25 mouse cellular contexts compared by ENCODE assay signal in genomic region chrX:20286254-20286653, GRCm38 (mm10). TPM values are rescaled to one million over a fixed set of nuclear protein-coding genes. Genes with fewer than 3 reads are reported as not detected.
DNase-seq lines count a peak whose midpoint lies in the region; ATAC-seq lines count a peak whose summit lies in the region.
"Had no signal": no experiment of that assay in that cellular context is flagged by ENCODE, and none has a peak within 500 bp of the region (broad histone marks: within the 10 kb centered on the region; RNA-seq: fewer than 3 reads in every experiment).

No protein-coding gene starts in this region.

- DNase-seq in kidney, adult 8-10 months: no peak
- DNase-seq: adrenal gland, adult 8-10 months; adrenal gland, postnatal 25 days; cerebellum, adult 18-20 months; cerebellum, adult 9-10 months; cerebellum, postnatal 25 days; forebrain, postnatal 0 days; gastrocnemius, adult 2 months; gastrocnemius, postnatal 14 days; heart, adult 18-20 months; heart, postnatal 10 days; heart, postnatal 36 days; kidney, adult 11 months had no signal

- H3K9ac ChIP-seq in kidney, embryonic 16.5 days (replicated peaks; ENCODE audit: low read length): no peak overlapping the region
- H3K9ac ChIP-seq: forebrain, postnatal 0 days; heart, embryonic 12.5 days; heart, embryonic 15.5 days; intestine, embryonic 15.5 days had no signal

- no peaks in the 10 kb centered on the region for H3K36me3 ChIP-seq in kidney, embryonic 16.5 days (ENCODE audit: insufficient read depth, low read length)
- H3K36me3 ChIP-seq: heart, embryonic 12.5 days; heart, embryonic 15.5 days; intestine, embryonic 15.5 days had no signal

- no peak overlapping the region for H3K27ac ChIP-seq in kidney, embryonic 16.5 days (ENCODE audit: low read length)
- H3K27ac ChIP-seq: gastrocnemius, adult 2 months; heart, embryonic 15.5 days; intestine, embryonic 15.5 days had no signal

- H3K4me2 ChIP-seq in kidney, embryonic 16.5 days (replicated peaks; ENCODE audit: low read depth, low read length): no peak overlapping the region
- H3K4me2 ChIP-seq: heart, embryonic 12.5 days; heart, embryonic 15.5 days; intestine, embryonic 15.5 days had no signal

- no peaks in the 10 kb centered on the region for H3K9me3 ChIP-seq in kidney, embryonic 16.5 days (ENCODE audit: low read length)
- H3K9me3 ChIP-seq: heart, embryonic 12.5 days; heart, embryonic 15.5 days; intestine, embryonic 15.5 days had no signal

- no peaks in the 10 kb centered on the region for H3K4me1 ChIP-seq in kidney, embryonic 16.5 days (ENCODE audit: insufficient read depth, low read length)
- H3K4me1 ChIP-seq: heart, embryonic 12.5 days; heart, embryonic 15.5 days; intestine, embryonic 15.5 days had no signal

- peak; percentile 30 for ATAC-seq in CD4-positive, CD25-positive, alpha-beta regulatory T cell, adult 4 months
- peak; percentile 34 for ATAC-seq in activated CD4-positive, CD25-positive, alpha-beta regulatory T cell, adult 4 months
- peak; percentile 81 for ATAC-seq in granulocyte monocyte progenitor cell, adult 5-6 weeks (replicated peaks; ENCODE audit: poor library complexity, severe bottlenecking)
- peak; percentile 73 for ATAC-seq in megakaryocyte progenitor cell, adult 5-6 weeks (replicated peaks; ENCODE audit: poor library complexity)
- ATAC-seq in kidney, embryonic 16.5 days (ENCODE audit: low FRiP score, low TSS enrichment): no peak
- ATAC-seq in erythroblast, adult 5-6 weeks (replicated peaks; ENCODE audit: low FRiP score, poor library complexity, severe bottlenecking): no peak
- ATAC-seq: forebrain, embryonic 14.5 days; forebrain, postnatal 0 days; hindbrain, embryonic 16.5 days; intestine, embryonic 15.5 days had no signal

- no peak overlapping the region for H3K4me3 ChIP-seq in kidney, embryonic 16.5 days (ENCODE audit: low read length)
- H3K4me3 ChIP-seq: gastrocnemius, adult 2 months; heart, embryonic 12.5 days; heart, embryonic 15.5 days; intestine, embryonic 15.5 days had no signal

- WGBS in kidney, embryonic 16.5 days: 75% methylated on average over 2 of the region's 2 CpGs

- no peaks in the 10 kb centered on the region for H3K27me3 ChIP-seq in kidney, embryonic 16.5 days (ENCODE audit: insufficient read depth, low read length)
- H3K27me3 ChIP-seq: heart, embryonic 12.5 days; heart, embryonic 15.5 days; intestine, embryonic 15.5 days had no signal

RNA-seq across cellular contexts. Expression of gene Slc9a7, which starts 5.4 kb away (rescaled TPM):
- 1 to 10 TPM; 4.7 to 5.7 TPM for polyA plus RNA-seq in CD4-positive, CD25-positive, alpha-beta regulatory T cell, adult 4 months (2017; shearing (Covaris generic))
- polyA plus RNA-seq in activated CD4-positive, CD25-positive, alpha-beta regulatory T cell, adult 4 months (2017; shearing (Covaris generic)): 1 to 10 TPM; 5.7 to 8.8 TPM
- total RNA-seq in granulocyte monocyte progenitor cell, adult 5-6 weeks (2014; fragmentation: Nextera tagmentation): 8.9 and 15.8 TPM in 2 replicates
- total RNA-seq in granulocyte monocyte progenitor cell, adult 5-6 weeks (2017): 4.4 and 8.0 TPM in 2 replicates
- 5.4 and 9.0 TPM in 2 replicates for total RNA-seq in megakaryocyte progenitor cell, adult 5-6 weeks (2015)
- total RNA-seq in megakaryocyte progenitor cell, adult 5-6 weeks (2017): 7.1 TPM in 2 replicates
- polyA plus RNA-seq in kidney, embryonic 16.5 days (2015; fragmentation: Nextera tagmentation; extraction: Ambion mirVana): 1.3 and 1.5 TPM in 2 replicates
- 4.2 TPM in 1 of 2 replicates, not detected in the other for total RNA-seq in erythroblast, adult 5-6 weeks (2015; ENCODE audit: low replicate concordance)
- total RNA-seq in erythroblast, adult 5-6 weeks (2017; ENCODE audit: low replicate concordance): 0.98 TPM in 1 of 2 replicates, not detected in the other
- total RNA-seq: MEL had no signal

Comparison
In these comparisons a context has a peak if more than half of its experiments do, and no peak if none do; other contexts are left out.
1. ATAC-seq: peak in CD4-positive, CD25-positive, alpha-beta regulatory T cell, adult 4 months (single experiment), activated CD4-positive, CD25-positive, alpha-beta regulatory T cell, adult 4 months (single experiment), granulocyte monocyte progenitor cell, adult 5-6 weeks (single experiment) and megakaryocyte progenitor cell, adult 5-6 weeks (single experiment); none in kidney, embryonic 16.5 days (single experiment) and erythroblast, adult 5-6 weeks (single experiment).